Mouse (Mus musculus) midbrain, postnatal 0 days (tissue): ENCODE data around the gene Vmn2r34. TPM values are rescaled to one million over a fixed set of nuclear protein-coding genes. Genes with fewer than 3 reads are reported as not detected.
"Not testable (repeated sequence)": the region's sequence is repeated elsewhere in the genome, so short reads cannot be mapped to it uniquely, and the experiment has no call there.

Source experiments
- ATAC-seq: fragments of 200-750 bp; cut with Nextera tagmentation; 2 replicates; pipeline ENCODE4 v1.8.0; 2017; ENCODE audit warnings: moderate number of reproducible peaks, mild to moderate bottlenecking, moderate TSS enrichment, moderate library complexity; ENCODE audit not compliant: low FRiP score
- DNase-seq: peaks from one replicate; pipeline ENCODE4 v3.0.0-alpha.2; 2015; ENCODE audit warnings: low spot score
- H3K27ac ChIP-seq: fragments of 300-500 bp; sonication (generic); 2 replicates; pipeline ENCODE4 v1.5.1; 2014; ENCODE audit warnings: low read depth, mild to moderate bottlenecking, low read length, mixed read lengths
- H3K27me3 ChIP-seq: fragments of 300-500 bp; sonication (generic); 2 replicates; pipeline ENCODE4 v1.6.1; 2014; ENCODE audit warnings: low read length, control low read depth, mixed read lengths; ENCODE audit not compliant: insufficient read depth
- H3K36me3 ChIP-seq: fragments of 300-500 bp; sonication (generic); 2 replicates; pipeline ENCODE4 v1.6.1; 2014; ENCODE audit warnings: low read length, control low read depth, mixed read lengths; ENCODE audit not compliant: insufficient read depth
- H3K4me1 ChIP-seq: fragments of 300-500 bp; sonication (generic); 2 replicates; pipeline ENCODE4 v1.6.1; 2014; ENCODE audit warnings: mild to moderate bottlenecking, control low read depth, antibody characterized with exemption, low read length, mixed read lengths; ENCODE audit not compliant: insufficient read depth
- H3K4me2 ChIP-seq: fragments of 300-500 bp; sonication (generic); 2 replicates; pipeline ENCODE4 v1.6.1; 2014; ENCODE audit warnings: low read depth, mild to moderate bottlenecking, low read length, mixed read lengths; ENCODE audit not compliant: poor library complexity, severe bottlenecking
- H3K4me3 ChIP-seq: fragments of 300-500 bp; sonication (generic); 2 replicates; pipeline ENCODE4 v1.5.1; 2014; ENCODE audit warnings: low read depth, mild to moderate bottlenecking, low read length, moderate library complexity
- H3K9ac ChIP-seq: fragments of 300-500 bp; sonication (generic); replicated peaks from 2 replicates; pipeline ENCODE4 v1.6.1; 2014; ENCODE audit warnings: mild to moderate bottlenecking, low read length, moderate library complexity, mixed read lengths; ENCODE audit not compliant: poor library complexity, severe bottlenecking
- H3K9me3 ChIP-seq: fragments of 300-500 bp; sonication (generic); 2 replicates; pipeline ENCODE4 v1.6.1; 2016; ENCODE audit warnings: low read length, control low read depth
- WGBS: fragments of 180-500 bp; shearing (Covaris S2); extraction: QIAGEN DNeasy Blood & Tissue Kit; methylation state at CpG from one replicate; pipeline ENCODE4 v1.1.7; 2014; 5-methylcytosine and 5-hydroxymethylcytosine counted together
- polyA plus RNA-seq: library from polyadenylated mRNA; unstranded; fragments of >200 nt; fragmentation: Nextera tagmentation; extraction: Ambion mirVana; gene quantifications from 2 replicates; pipeline ENCODE4 v1.2.1, GENCODE M21; 2015
- total RNA-seq: library from RNA; depleted of rRNA; stranded (reverse); fragments of >200 nt; gene quantifications from 2 replicates; pipeline ENCODE4 v1.2.3, GENCODE M21; 2014; rRNA removed

The Vmn2r34 gene
- total RNA-seq (not detected in 2 replicates), polyA plus RNA-seq (not detected in 2 replicates)

DNA sequence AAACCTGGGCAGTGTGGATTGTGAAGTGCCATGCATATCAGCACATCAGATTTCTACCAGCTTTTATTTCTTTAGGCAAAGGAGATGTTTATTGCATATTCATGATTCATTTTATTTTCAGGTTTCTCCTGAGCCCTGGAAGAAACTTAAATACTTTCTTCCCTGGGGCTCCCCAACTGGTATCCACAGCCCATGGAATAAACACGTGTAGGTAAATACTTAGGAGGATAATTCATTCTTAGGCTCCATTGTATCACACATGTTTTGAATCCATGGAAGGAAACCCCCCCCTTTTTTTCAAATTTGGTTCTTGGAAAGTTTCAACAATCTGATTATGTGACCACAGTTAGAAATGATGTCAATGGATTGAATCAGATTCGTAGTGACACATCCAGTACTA is at the start of gene Vmn2r34:
Vmn2r34 (minus strand) TSS at position 101 of the 400 bp plus-strand sequence.
- not testable (repeated sequence) for ATAC-seq

DNA sequence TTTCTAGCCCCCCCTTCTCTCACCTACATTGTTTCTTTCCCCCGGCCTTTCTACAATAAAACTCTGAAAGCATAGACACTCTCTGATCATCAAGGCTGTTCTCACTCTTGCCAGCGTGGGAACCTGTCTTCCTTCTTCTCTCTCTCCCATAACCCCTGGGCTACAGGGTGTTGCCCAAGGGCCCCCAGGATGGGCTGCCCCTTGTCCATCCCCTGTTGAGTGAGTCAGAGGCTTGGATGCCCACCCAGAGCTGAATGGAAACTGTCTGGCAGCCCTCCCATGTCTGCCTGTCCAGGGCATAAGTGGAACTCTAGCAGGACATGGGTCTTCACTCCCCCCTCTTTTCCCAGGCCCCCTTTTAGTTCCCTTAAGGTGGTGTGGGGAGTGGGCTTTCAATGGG is 15.3 kb downstream of the Vmn2r34 start:
- not testable (repeated sequence) for H3K9ac ChIP-seq, H3K36me3 ChIP-seq, H3K27me3 ChIP-seq, H3K27ac ChIP-seq, ATAC-seq, H3K4me1 ChIP-seq, H3K4me2 ChIP-seq, H3K9me3 ChIP-seq, H3K4me3 ChIP-seq, DNase-seq
- 86% methylated on average over 2 of the region's 2 CpGs for WGBS

More for the DNA sequence above, at the start of gene Vmn2r34:
- not testable (repeated sequence) for H3K27ac ChIP-seq, H3K4me3 ChIP-seq, H3K4me1 ChIP-seq, H3K36me3 ChIP-seq, H3K9ac ChIP-seq, DNase-seq, H3K27me3 ChIP-seq, H3K4me2 ChIP-seq, H3K9me3 ChIP-seq
- no CpG with 5 or more reads among the region's 2 CpGs for WGBS

Other genes with a start within 250 kb of the Vmn2r34 start
- not detected in 2 replicates for gene Vmn2r32, start 209.5 kb downstream of the Vmn2r34 start, total RNA-seq
- gene Vmn2r32, start 209.5 kb downstream of the Vmn2r34 start, polyA plus RNA-seq, result not detected in 2 replicates
- not detected in 2 replicates for gene Vmn2r33, start 122.7 kb downstream of the Vmn2r34 start, total RNA-seq
- gene Vmn2r33, start 122.7 kb downstream of the Vmn2r34 start, polyA plus RNA-seq, result not detected in 2 replicates
- not detected in 2 replicates for gene Vmn2r35, start 130.4 kb upstream of the Vmn2r34 start, total RNA-seq
- gene Vmn2r35, start 130.4 kb upstream of the Vmn2r34 start, polyA plus RNA-seq, result not detected in 2 replicates
- not detected in 2 replicates for gene Vmn2r36, start 213.0 kb upstream of the Vmn2r34 start, total RNA-seq
- gene Vmn2r36, start 213.0 kb upstream of the Vmn2r34 start, polyA plus RNA-seq, result not detected in 2 replicates